Mouse (Mus musculus) cerebellum, adult 11-12 months (tissue): ENCODE measurements at regions not wholly inside any gene's neighbourhood (a gene's known extent, or its start where the extent isn't known, plus 50 kb on each side); places are given as distances from the start of the nearest gene placed in this dataset.
"Not testable (repeated sequence)": the region's sequence is repeated elsewhere in the genome, so short reads cannot be mapped to it uniquely, and the experiment has no call there.

Source experiments
- DNase-seq: peaks from one replicate; pipeline ENCODE4 v3.0.0; 2022

DNA sequence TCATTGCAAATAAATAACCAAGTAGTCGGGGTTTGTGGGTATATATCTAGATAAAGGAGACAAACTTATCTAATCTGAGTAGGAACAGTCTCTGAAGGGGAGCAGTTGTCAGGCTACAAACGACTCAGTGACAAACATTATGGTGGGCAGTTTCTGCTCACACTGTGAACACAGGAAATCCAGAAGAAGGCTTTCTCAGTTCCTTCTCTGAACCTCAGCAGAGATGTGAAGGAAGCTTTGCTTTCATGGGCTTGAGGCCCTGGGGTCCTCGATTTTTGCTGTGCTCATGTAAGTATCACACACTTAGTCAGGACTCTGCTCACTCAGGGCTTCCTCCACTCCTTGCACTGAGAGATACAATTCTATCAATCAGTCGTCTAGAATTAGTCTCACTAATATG lies 994.7 kb upstream of the Foxg1 start:
- no peak for DNase-seq

DNA sequence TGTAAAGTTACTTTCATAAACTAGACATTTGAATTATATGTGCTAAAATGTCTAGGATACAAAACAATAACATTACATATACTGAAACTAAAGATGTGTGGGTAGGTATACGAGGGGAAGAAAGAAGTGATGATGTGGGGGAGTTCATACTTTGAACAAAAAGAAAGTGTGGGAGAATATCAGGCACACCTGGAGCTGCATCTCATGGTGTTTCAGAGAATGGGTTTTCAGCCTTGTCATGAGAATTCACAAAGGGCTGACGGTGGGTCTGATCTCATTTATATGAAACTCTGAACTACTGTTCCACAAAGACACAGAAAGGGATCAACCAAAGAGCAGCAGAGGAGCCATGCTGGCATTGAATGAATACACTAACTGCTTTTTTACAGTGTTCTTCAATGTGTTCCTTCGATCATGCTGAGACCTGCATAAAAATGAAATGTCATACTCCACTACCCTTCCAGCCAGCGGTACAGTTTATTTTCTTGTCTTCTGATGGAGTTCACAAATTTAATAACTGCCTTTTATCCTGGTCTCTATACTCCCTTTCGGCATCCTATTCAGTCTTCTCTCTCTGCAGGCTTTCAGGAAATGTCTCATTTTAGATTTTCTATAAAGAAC lies 994.2 kb upstream of the Foxg1 start:
- DNase-seq, result no peak

DNA sequence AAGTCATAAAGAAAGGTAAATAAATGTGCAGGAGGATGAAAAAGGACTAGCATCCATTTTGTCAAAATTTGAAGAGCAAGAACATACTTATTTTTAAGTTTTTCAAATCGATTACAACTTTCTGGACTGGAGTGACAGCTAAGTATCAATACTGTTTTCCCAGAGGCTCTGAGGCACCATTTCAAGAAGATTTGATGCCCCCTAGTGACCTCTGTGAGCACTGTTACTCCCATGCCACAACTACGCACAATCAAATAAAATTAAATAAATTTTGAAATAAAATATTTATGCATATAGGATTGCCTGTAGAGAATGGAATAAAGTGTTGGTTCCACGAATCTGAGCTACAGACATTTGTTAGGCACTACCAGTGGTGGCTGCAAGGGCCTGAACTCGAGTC lies 991.5 kb upstream of the Foxg1 start:
- no peak for DNase-seq

DNA sequence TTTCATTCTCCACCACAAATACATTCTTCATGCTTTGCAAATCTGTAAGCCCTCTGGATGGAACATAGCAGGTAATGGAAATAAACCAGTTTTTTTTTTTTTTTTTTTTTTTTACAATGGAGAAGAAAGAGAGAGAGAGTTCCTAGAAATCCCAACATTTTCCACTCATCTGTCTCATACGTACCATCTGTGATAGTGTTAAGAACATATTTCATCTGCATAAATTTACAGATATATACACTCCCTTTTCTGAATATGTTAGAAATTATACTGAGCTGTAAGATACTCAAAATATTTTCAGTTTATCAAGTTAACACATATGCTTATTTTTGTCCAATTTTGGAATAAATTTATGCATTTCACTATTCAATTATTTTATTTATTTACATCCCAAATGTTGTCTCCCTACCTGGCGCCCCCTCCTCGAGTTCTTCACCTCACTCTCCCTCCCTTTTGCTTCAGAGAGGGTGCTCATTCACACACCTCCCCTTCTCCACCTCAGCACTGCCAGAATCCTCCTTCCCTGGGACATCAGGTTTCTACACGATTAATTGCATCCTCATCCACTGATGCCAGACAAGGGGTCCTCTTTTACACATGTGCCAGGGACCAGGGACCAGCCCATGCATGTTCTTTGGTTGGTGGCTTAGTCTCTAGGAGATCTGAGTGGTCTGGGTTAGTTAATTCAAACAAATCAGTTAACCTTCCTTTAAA lies 943.0 kb upstream of the Foxg1 start:
- no peak for DNase-seq

DNA sequence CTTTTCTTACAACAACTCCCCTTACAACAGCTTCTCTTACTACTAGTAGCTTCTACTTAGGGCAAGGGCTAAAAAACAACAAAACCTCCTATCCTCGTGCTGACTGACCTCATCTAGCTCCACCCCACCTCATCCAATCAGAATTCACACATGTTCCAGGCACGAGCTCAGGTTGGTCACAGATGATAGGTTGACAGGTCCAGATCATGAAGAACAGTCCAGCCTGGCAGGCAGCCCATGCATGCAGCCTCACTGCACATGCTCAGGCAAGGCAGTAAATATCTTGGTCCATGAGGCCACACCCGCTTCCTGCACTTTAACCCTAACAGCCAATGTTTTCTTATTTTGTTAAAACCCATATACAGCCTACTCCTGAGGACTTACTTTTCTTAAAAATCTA lies 933.7 kb upstream of the Foxg1 start:
- DNase-seq, result not testable (repeated sequence)

DNA sequence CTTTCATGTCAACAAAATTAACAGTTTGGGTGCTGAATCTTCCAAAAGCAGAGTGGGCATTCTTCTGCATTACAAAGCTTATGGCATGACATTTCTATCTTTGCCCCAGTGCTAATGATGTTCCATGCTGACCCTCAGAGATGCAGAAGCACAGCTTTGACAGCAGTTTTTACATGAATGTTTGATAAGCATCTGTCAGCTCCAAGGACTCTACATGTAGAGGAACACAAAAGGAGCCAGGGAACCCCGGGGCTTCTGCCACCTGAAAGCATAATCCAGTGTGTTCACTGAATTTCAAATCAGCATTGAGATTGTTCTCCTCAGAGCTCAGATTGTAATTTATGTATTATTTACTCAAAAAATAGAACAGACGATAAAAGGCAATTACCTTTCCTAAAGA lies 920.1 kb upstream of the Foxg1 start:
- no peak for DNase-seq

DNA sequence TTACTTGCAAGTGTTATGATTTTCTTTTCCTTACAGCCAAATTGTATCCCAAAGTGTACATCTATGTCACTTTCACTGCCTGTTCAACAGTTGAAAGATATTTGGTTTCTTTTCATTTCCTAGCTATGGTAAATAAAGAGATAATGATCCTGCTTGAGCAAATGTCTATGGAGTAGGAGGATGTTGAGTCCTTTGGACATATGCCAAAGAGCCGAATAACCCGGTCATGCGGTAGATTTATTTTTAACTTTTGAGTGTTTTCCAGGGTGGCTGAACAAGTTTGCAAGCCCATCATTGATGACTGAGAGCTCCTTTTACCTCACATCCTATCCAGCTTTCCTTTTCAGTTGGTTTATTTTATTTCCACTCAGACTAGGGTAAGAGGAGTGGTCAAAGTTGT lies 881.7 kb upstream of the Foxg1 start:
- no peak for DNase-seq

DNA sequence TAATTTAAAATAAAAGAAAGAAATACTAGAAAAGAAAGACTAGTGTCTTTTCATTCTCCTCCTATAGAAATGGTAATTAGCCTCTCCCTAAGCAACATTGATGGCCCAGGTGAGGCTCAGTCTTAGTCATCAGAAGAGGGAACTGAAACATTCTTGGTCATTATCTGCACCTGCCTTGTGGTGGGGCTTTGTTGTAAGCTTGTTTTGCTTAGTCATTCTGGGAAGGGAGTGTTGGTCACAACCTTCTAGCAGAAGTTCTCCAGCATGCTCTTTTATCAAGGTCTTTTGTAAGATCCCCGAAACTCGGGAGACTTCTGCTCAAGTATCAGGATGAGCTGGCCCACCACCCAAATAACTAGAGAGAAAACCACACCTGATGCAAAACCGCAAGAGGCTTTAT lies 870.9 kb upstream of the Foxg1 start:
- no peak for DNase-seq

DNA sequence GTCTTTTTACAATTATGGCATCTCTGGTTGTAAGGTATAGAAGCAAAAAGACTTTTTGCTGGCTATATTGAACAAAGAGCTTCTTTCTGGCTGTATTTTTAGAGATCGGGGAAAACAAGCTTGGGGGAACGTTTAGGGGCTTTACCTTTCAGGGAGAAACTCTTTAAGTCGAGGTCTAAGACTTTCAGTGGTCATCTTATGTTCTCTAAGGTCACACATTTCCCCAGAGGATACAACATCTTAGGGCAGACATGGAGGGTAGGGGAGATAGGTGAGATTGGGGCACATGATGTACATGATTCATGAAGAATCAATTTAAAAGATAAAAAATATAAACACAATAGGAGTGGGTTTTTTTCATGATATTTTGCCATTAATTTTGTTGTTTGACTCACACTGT lies 870.2 kb upstream of the Foxg1 start:
- DNase-seq, result no peak

DNA sequence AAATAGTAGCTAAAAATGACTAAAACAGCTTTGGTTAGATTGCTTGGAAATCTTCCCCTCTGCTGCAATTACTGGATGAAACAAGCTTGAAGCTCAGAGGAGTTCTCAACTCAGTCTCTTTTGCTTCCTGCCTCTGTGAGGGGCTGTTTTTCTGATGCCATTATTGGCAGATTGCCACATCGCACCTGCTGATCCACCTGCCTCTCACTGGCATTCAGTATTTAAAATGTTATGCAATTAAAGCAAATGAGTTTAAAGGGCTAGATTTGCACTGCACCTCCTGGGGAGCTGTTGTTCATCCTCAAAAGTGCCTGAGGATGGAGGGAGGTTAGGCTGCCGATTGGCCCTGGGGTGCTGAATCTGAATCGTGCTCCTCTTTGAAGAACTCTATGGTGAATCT lies 860.5 kb upstream of the Foxg1 start:
- no peak for DNase-seq

DNA sequence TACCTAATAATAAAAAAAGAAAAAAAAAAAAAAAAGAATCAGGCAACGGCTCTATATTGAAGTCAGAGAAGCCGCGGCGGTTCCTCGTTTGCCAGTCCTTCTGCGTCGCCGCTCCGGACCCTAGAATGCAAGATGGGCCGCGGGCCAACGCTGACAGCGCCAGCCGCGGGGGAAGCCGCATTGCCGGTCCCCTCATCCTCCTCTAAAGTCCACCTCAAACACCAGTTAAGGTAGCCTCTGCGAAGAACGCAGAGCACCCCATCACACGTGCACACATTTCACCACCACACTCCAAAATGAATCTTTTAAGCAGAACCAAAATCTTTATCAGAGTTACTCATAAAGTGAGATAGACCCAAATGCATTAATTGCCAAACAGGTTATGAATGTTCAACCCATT lies 822.8 kb upstream of the Foxg1 start:
- DNase-seq, result peak; percentile 25

DNA sequence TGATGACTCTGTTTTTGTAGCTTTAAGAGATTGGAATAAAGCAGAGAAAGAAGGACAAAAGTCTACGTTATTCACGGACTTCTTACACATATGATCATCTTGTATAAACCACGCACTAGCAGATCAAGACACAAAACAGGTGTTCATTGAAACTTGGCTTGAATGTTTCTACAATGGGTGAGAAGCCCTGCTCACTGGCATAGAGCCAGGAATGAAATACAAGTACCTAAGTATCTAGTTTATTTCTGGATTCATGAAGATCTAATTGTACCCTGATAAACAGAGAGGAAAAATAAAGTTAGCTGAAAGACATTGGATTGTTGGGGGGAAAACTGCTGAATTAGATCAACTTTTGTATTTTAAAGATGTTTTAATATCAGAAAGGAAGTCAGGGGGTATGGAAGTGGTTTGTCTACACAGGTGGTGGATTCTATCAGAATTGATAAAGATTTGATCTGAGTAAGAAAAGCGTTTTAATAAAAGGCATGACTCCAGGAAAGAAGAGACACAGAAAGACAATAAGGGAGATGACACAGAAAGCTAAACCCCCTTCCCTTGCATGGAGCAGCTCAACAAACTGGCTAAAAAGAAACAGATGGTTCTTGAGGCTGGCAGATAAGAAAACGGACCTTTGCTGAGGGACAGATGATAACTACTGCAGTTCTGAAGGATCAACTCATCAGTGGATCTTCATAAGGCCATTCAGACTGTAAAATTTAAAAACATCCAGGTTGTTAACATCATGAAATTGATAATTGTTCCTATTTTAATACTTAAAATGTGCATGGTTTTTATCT lies 777.9 kb upstream of the Foxg1 start:
- DNase-seq, result no peak

DNA sequence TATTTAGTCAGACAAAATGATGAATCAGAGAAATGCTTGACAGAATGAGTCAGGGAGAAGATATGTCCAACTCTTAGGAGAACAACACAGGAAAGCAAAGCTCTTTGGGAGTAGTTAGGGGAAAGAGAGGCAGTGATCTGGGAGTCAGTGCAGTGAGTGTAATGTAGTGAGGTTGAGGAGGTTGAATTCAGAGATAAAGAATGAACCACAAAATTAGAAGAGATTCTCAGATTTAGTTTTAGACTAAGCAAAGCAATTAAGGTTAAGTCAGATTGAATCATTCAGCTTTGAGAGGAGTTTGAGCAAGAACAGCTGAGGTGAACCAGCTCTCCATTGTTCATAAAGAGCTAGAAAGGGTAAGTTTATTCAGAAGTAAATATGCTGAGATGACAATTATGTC lies 777.0 kb upstream of the Foxg1 start:
- no peak for DNase-seq

DNA sequence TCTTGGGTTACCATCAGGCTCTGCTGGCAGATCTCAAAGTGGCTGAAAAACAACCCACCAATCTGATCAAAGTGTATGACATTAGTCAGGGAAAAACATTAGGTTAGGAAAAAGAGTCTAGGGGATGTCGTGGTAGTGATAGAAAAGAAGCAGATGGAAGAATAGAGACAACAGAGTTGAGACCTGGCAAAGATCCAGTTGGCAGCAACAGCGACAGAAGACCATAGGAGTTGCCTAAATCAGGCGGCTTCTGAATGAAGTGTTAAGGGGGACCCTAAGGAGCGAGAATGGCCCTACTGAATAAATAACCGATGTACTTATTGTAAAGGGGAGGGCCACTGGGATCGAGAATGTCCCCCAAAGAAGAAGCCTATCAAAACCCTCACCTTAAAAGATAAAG lies 773.1 kb upstream of the Foxg1 start:
- DNase-seq, result no peak

DNA sequence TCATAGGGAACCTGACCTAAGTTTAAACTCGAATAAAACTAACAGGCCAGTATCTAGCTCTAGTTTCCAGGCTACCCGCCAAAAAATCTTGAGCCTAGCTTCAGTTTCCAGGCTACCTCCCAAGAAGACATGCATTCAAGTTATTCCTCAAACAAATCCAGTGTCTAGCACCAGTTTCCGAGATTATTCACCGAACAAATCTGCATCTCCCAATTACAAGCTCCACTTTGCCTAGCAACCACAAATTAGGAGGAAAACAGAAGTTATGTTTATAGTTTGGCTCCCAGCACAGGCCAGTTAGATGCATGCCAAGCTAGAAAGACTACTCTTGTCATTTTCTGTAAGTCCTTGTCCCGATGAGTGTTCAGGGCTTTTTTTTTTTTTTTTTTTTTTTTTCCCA lies 770.4 kb upstream of the Foxg1 start:
- DNase-seq, result no peak

DNA sequence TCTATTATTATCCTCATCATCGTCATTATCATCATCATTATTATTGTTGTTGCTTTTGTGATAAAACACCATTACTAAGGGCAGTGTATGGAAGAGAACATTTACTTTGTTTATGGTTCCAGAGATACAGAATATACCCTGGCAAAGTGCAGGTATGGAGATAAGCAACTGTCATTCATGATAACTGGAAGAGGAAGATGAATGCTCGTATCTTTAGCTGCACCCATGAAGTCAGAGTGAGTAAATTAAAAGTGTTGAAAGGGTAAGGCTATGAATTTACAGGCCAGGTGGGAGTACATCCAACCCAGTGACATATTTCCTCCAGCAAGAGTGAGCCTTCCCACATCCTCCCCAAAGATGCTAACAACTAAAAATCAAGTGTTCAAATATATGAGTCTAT lies 766.1 kb upstream of the Foxg1 start:
- DNase-seq, result no peak

DNA sequence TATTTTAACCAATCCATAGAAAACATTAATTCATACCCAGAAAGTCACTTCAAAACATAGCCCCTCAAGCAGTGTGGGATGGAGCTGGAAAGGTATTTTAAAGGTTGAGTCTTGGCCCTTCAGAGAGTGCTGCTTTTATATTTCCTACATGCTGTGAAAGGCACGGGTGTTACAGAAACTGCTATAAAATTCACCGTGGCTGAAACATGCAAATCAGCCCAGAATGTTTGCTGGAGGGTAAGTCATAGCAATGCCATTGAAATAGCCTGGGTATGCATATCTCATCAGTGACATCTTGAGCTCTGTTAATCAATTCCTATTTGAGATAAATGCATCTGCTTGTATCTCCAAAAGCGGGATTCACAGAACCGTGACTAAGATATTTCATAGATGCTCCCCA lies 748.9 kb upstream of the Foxg1 start:
- no peak for DNase-seq

DNA sequence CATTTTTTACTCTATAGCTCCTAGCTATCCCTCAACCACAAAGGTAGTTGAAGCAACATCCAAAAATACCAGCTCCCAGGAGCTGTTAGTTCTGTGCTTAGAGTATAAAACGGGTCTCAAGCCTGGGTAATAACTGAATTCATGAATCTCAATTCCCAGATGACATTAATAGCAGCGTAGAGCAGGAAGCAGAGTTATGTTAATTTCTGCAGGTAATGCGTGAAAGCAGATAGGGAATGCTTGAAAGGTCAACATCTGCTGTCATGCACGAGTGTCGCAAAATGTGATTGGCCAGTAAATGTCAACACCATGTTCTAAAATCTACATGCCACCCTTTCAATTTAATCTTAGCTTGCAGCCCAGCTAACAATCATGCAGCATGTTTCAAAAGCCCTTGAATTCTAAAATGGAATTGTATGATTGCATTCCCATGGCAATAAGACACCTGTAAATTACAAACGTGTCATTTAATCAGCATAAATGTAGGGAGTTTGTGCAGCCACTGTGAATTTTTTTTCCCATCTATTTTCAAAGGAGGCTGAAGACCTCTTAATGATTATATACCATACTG lies 747.7 kb upstream of the Foxg1 start:
- no peak for DNase-seq

DNA sequence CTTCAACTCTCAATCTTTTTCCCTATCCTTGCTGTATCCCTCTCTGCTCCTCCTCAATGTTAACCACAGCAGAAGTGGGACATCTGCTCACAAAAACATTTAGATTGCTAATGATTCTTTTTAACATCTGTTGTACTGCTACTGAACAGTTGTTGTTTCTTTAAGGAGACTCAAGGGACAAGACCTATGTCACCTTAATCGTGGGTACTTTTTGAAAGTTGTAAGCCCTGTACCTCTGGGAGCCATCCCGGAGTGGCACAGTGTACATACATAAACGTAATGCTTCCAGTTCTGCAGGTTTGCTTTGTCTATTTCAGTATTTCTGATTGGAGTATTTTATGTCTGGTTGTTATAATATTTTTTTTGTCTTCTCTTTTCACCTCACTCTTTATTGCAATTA lies 740.5 kb upstream of the Foxg1 start:
- DNase-seq, result no peak

DNA sequence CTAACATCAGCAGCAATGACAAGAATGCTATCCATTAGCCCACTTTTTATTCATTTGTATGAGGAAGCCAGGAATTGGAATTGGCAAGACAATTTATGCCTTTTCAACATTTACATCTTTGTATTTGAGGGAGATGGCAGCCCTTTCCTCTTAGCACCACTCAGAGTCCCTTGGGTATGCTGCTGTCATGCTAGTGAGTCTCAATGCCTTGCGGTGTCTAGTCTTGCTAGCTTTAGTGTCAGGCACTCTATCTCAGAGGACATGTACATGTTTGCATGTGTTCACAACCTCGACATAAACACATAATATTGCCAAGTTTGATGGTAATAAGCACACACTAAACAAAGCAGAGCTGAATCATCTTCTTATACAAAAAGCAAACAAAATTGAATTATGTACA lies 737.3 kb upstream of the Foxg1 start:
- DNase-seq, result no peak

DNA sequence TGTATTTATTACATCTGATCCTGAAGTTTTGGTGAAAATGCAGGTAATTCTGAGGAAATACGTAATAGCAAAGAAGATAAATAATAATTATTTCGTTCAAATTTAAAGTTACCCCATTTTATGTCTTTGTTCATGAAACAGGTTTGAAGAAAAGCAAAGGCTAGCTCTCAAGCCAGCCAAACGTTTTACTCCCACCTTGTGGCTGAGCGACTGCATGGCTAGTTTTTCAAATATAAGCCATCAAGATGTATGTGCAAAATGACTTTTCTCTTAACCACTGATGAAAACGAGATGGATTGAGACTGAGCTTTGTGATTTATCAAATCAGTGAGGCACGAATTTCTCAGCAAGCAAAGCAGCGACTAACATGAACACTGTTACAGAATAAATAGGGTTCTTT lies 736.5 kb upstream of the Foxg1 start:
- DNase-seq, result no peak

DNA sequence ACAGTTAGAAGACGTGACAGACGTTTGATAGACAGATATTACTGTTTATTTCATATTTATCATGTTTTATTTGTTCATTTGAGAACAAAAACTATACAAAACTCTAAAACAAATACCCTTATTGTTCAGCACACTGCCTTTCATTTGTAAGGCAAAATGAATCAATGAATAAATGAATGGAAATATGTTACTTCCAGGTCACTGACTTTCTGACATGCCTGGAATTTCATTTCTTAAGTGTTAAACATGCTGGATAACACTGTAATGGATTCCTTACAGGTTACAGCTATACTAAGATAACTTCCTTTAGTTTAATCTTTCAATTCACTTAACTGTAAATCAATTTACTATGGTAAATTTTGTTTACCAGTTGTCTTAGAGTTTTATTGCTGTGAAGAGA lies 707.3 kb upstream of the Foxg1 start:
- no peak for DNase-seq

DNA sequence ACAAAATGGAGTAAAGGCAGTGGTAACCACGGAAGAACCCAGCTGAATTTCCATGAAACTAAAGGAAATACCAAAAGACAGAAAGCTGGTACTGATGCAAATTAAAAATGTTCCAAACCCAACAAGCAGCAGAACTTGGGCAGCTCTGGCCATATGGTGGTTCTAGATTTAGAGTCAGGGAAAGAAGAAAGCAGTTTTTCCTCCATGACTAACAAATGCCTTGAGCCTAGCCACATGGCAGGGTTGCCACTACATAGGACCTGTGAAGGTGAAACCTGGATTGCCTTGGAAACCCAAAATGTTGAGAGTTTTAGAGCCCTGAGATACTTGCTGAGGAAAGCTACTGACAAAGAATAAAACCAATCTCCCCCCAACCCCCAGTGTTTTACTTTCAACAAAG lies 701.5 kb upstream of the Foxg1 start:
- DNase-seq, result no peak

DNA sequence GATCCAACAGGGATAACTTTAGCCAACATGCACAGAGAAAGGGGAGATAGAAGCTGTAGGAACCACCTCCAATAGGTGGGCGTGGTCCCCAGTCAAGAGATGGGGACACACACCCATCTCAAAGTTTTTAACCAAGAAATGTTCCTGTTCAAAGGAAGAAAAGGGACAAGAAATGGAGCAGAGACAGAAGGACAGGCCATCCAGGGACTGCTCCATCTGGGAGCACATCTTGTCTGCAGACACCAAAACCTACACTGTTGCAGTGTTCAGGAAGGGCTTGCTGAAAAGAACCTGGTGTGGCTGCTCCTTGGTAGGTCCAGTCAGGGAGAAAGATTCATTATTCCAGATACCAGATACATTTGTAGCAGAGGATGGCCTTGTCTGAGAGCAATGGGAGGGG lies 676.5 kb upstream of the Foxg1 start:
- DNase-seq, result no peak
